Comparison of ENCODE assay signal across 10 mouse cellular contexts in the genomic region with DNA sequence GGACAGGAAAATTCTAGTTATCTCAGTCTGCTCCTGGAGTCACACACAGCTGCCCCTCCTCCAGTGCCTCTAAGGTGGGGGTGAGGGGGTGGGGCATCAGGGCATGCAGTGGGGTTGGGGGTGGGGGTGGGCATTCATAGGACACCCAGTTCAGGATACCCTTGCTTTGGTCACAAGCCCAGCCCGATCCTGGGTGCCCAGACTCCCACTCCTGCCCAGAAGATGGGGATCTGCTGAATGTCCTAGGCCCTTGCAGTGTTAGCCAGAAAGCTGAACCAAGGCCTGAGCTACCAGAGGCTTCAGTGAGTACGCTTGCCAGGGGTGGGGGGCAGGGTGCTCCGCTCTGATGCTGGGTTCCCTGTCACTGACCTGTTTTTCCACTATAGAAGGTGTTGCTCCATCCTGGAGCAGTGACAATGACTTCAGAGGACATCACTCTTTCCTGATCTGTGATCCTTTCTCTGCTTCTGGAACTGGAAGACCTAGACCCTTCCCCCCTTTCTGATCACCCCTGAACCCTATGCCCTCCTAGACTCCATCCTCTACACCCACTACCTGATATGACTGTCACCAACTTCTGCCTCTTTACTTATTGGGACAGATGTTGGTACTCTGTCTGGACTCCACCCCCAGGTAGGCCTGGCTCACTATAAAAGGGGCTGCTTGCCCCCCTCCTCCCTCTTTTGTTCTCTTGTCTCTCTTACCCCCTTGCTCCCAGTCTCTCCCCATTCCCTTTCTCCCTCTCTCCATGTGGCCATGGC.
A peak's percentile ranks its signal among the peaks of the same experiment; 100 is the strongest.
DNase-seq lines count a peak whose midpoint lies in the region; ATAC-seq and TF ChIP-seq lines count a peak whose summit lies in the region.
"Had no signal": no experiment of that assay in that cellular context is flagged by ENCODE, and none has a peak within 500 bp of the region (broad histone marks: within the 10 kb centered on the region; RNA-seq: fewer than 3 reads in every experiment).

No protein-coding gene starts in this region.

- no peak overlapping the region for H3K9ac ChIP-seq in forebrain, embryonic 14.5 days (ENCODE audit: low read length)
- H3K9ac ChIP-seq in midbrain, embryonic 11.5 days (ENCODE audit: low read length): peak overlapping the region; percentile 42
- H3K9ac ChIP-seq: heart, embryonic 15.5 days; limb, embryonic 13.5 days had no signal

- DNase-seq in right cerebral cortex, postnatal 4 days: peak; percentile 3
- no peak for DNase-seq in right cerebral cortex, adult 18-20 months
- DNase-seq in forebrain, embryonic 14.5 days (ENCODE audit: low spot score): peak; percentile 16
- DNase-seq in midbrain, embryonic 11.5 days (ENCODE audit: low spot score, missing footprints): peak; percentile 88
- DNase-seq in T-cell, adult 2 months (ENCODE audit: low spot score): no peak
- DNase-seq in lung, adult 2 months: no peak
- no peak for DNase-seq in gastrocnemius, postnatal 10 days
- DNase-seq in layer of hippocampus, adult 2 months (ENCODE audit: low spot score in 2 of 2): no peak

- ATAC-seq in forebrain, embryonic 14.5 days: peak; percentile 61
- peak; percentile 61; the same call in 1 of the 2 replicates for ATAC-seq in midbrain, embryonic 11.5 days (ENCODE audit: low FRiP score)

- H3K4me2 ChIP-seq in forebrain, embryonic 14.5 days (ENCODE audit: low read length): no peak overlapping the region
- H3K4me2 ChIP-seq in midbrain, embryonic 11.5 days: no peak overlapping the region
- H3K4me2 ChIP-seq: heart, embryonic 15.5 days; limb, embryonic 13.5 days had no signal

- TF ChIP-seq POLR2A in lung, adult 2 months (IDR thresholded peaks at IDR 0.05; ENCODE audit: borderline replicate concordance, extremely low read depth, low read depth, low read length): no peak

- no peaks in the 10 kb centered on the region for H3K36me3 ChIP-seq in forebrain, embryonic 14.5 days (ENCODE audit: control insufficient read depth, insufficient read depth, low read length)
- no peaks in the 10 kb centered on the region for H3K36me3 ChIP-seq in midbrain, embryonic 11.5 days (ENCODE audit: control insufficient read depth, insufficient read depth, low read length)
- H3K36me3 ChIP-seq: heart, embryonic 15.5 days; limb, embryonic 13.5 days had no signal

- TF ChIP-seq CTCF in lung, adult 2 months (IDR thresholded peaks at IDR 0.05; ENCODE audit: insufficient read depth, low read length): no peak
- no peak for TF ChIP-seq CTCF in layer of hippocampus, adult 2 months (conservative IDR thresholded peaks at IDR 0.05)

- H3K27ac ChIP-seq in forebrain, embryonic 14.5 days (ENCODE audit: low read depth, low read length): no peak overlapping the region
- H3K27ac ChIP-seq in midbrain, embryonic 11.5 days (ENCODE audit: low read depth, low read length): no peak overlapping the region
- no peak overlapping the region for H3K27ac ChIP-seq in layer of hippocampus, adult 2 months
- H3K27ac ChIP-seq: heart, embryonic 15.5 days; limb, embryonic 13.5 days had no signal

- no peak overlapping the region for H3K4me3 ChIP-seq in forebrain, embryonic 14.5 days (ENCODE audit: low read depth, low read length)
- no peak overlapping the region for H3K4me3 ChIP-seq in midbrain, embryonic 11.5 days (ENCODE audit: low read depth, low read length)
- no peak overlapping the region for H3K4me3 ChIP-seq in lung, adult 2 months (replicated peaks; ENCODE audit: extremely low read depth, low read depth, low read length)
- no peak overlapping the region for H3K4me3 ChIP-seq in layer of hippocampus, adult 2 months
- H3K4me3 ChIP-seq: heart, embryonic 15.5 days; limb, embryonic 13.5 days had no signal

- H3K27me3 ChIP-seq in forebrain, embryonic 14.5 days (replicated peaks; ENCODE audit: control insufficient read depth, insufficient read depth, low read length): no peaks in the 10 kb centered on the region
- no peaks in the 10 kb centered on the region for H3K27me3 ChIP-seq in midbrain, embryonic 11.5 days (ENCODE audit: control insufficient read depth, insufficient read depth, low read length)
- H3K27me3 ChIP-seq: limb, embryonic 13.5 days had no signal

- no peaks in the 10 kb centered on the region for H3K9me3 ChIP-seq in forebrain, embryonic 14.5 days (replicated peaks; ENCODE audit: control insufficient read depth, low read length)
- H3K9me3 ChIP-seq in midbrain, embryonic 11.5 days (ENCODE audit: control insufficient read depth, low read length): no peaks in the 10 kb centered on the region
- H3K9me3 ChIP-seq: heart, embryonic 15.5 days; limb, embryonic 13.5 days had no signal

- WGBS in forebrain, embryonic 14.5 days: 47% methylated on average over 3 of the region's 3 CpGs
- 44% methylated on average over 3 of the region's 3 CpGs for WGBS in midbrain, embryonic 11.5 days
- 82% methylated on average over 3 of the region's 3 CpGs for WGBS in lung, adult 2 months

- no peaks in the 10 kb centered on the region for H3K4me1 ChIP-seq in forebrain, embryonic 14.5 days (ENCODE audit: control insufficient read depth, insufficient read depth, low read length)
- H3K4me1 ChIP-seq in midbrain, embryonic 11.5 days (ENCODE audit: control insufficient read depth, insufficient read depth, low read length): no peaks in the 10 kb centered on the region
- H3K4me1 ChIP-seq in lung, adult 2 months (ENCODE audit: control insufficient read depth, insufficient read depth, low read length): no peaks in the 10 kb centered on the region
- H3K4me1 ChIP-seq: heart, embryonic 15.5 days; limb, embryonic 13.5 days had no signal

Comparison
In these comparisons a context has a peak if more than half of its experiments do, and no peak if none do; other contexts are left out.
1. DNase-seq: peak in right cerebral cortex, postnatal 4 days (single experiment), forebrain, embryonic 14.5 days (single experiment) and midbrain, embryonic 11.5 days (single experiment); none in right cerebral cortex, adult 18-20 months (single experiment), T-cell, adult 2 months (single experiment), lung, adult 2 months (single experiment), gastrocnemius, postnatal 10 days (single experiment) and layer of hippocampus, adult 2 months (0 of 2).